Mouse (Mus musculus): ENCODE data around the gene Olfr31.

Gene Olfr31

GRCm38 (mm10) chr14:14354511-14355359 is 32.1 kb downstream of the Olfr31 start:
- peak; percentile 22 for DNase-seq (ENCODE audit: low spot score)

GRCm38 (mm10) chr14:14355360-14355646 is 32.7 kb downstream of the Olfr31 start:
- DNase-seq (ENCODE audit: low spot score) = no peak
